Mouse (Mus musculus): ENCODE data around the gene Tcp11l2. TPM values are rescaled to one million over a fixed set of nuclear protein-coding genes. Genes with fewer than 3 reads are reported as not detected.

Tcp11l2 gene
- polyA plus RNA-seq, 1 experiment from 2014 or later: 27.5 TPM

DNA sequence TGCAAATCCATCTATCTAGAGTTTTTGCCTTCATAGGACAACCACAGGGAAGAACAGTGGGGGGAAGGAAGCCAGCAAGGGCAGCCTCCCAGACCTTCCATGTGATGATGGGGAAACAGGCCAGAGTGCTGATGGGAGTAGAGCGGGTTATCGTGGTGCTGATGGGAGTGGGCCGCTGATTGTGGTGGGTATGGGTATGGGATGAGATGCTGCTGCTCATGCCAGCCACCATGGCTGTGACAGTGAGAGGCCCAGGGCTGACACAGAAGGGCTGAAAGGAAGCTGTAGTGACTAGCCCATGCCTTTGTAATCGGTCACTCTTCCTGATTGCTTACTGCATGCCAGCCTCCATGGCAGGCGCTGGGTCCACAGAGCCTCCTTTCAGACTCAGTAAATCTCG, 36.8 kb upstream of the Tcp11l2 start:
- 87% methylated on average over 6 of the region's 6 CpGs for WGBS
- no peak overlapping the region for H3K4me2 ChIP-seq
- no peak for ATAC-seq (ENCODE audit: low FRiP score)
- no peak overlapping the region for H3K4me3 ChIP-seq (replicated peaks)
- H3K4me1 ChIP-seq: 0 out of 2 replicates have a peak, but pooled peaks cover 2% of the 10 kb centered on the region
- no peak overlapping the region for H3K27ac ChIP-seq (replicated peaks)
- no peaks in the 10 kb centered on the region for H3K27me3 ChIP-seq (replicated peaks)
- H3K36me3 ChIP-seq: no peaks in the 10 kb centered on the region
- no peaks in the 10 kb centered on the region for H3K9me3 ChIP-seq (replicated peaks)
- H3K9ac ChIP-seq (replicated peaks): no peak overlapping the region

DNA sequence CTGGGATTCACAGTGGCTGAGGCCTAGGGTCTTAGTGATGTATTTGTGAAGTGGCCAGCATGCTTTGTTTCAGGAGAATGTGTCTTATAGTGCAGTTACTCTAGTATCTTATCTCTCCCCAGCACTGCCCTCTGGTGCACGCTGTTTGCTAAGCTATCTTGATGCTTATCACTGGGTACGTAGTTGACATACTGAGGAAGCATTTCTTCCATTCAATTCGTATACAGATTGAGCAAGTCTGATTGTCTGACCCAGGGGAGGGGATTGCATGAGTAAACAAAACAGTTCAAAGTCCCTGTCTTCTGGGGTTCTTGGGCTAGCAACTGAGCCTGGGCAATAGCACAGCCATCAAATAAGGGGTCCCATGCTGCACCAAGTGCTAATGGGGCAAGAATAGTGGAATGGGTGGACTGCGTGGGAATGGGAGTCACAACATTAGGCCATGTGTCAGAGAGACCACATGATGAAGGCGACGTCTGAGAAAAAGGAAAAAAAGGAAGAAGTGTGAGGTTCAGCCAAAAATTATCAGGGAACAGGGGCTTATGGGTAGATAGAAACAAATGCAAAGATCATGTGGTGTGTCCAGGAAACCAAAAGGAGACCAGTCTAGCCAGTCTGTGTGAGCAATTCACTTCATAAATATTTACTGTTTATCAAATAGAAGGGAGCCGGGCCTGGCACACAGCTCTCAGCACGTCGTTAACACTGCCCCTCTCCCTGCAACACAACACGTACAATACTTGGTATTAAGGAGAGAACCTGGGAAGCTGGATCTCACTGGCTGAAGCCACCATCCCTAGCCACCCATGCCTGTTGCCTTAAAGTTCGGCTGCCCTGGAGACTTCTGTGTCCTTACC, 33.4 kb upstream of the Tcp11l2 start:
- H3K27ac ChIP-seq (replicated peaks): no peak overlapping the region
- no peak overlapping the region for H3K4me2 ChIP-seq
- H3K9me3 ChIP-seq (replicated peaks): no peaks in the 10 kb centered on the region
- no peak overlapping the region for H3K9ac ChIP-seq (replicated peaks)
- H3K4me1 ChIP-seq: no peaks in the 10 kb centered on the region
- ATAC-seq (ENCODE audit: low FRiP score): no peak
- no peaks in the 10 kb centered on the region for H3K36me3 ChIP-seq
- H3K27me3 ChIP-seq (replicated peaks): no peaks in the 10 kb centered on the region
- no peak overlapping the region for H3K4me3 ChIP-seq (replicated peaks)
- 78% methylated on average over 11 of the region's 11 CpGs for WGBS

DNA sequence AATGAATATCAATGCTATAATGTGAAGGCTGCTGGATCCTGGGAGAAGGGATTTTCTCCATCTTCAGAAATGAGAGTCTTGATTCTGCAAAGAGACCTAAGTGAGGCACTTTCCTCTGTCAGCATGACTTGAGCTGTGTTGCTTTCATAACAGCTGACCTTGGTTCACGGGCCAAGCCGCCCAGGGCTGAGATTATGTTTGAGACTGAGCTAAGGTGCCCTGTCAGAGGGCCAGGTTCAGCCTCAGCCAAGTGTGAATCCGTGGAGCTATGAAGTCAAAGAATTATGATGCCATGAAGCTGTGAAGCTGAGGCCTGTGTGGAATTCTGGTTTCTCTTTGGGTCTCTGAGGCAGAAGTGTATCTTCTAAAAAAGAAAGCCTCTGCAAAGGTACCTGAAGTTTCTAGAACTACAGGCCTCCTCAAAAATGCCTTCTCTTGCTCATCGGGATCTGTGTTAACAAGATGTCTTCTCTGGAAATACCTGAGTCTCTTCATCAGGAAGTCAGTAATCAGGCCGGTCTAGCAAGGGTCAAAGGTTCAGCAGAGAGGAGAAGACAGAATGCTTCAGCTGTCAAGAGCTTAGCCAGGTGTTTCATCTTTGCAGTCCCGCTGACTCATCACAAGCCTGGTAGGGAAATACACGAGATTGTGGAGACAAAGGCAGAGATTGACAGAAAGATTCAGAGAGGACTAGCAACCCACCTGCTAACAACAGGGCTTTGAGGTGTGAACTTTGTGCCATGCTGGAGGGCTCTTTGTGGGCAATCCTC, 31.4 kb upstream of the Tcp11l2 start:
- no peaks in the 10 kb centered on the region for H3K27me3 ChIP-seq (replicated peaks)
- H3K36me3 ChIP-seq: no peaks in the 10 kb centered on the region
- 75% methylated on average over 7 of the region's 7 CpGs for WGBS
- no peaks in the 10 kb centered on the region for H3K9me3 ChIP-seq (replicated peaks)
- no peak for ATAC-seq (ENCODE audit: low FRiP score)
- H3K4me3 ChIP-seq (replicated peaks): no peak overlapping the region
- no peak overlapping the region for H3K27ac ChIP-seq (replicated peaks)
- no peak overlapping the region for H3K4me2 ChIP-seq
- no peaks in the 10 kb centered on the region for H3K4me1 ChIP-seq
- H3K9ac ChIP-seq (replicated peaks): no peak overlapping the region

DNA sequence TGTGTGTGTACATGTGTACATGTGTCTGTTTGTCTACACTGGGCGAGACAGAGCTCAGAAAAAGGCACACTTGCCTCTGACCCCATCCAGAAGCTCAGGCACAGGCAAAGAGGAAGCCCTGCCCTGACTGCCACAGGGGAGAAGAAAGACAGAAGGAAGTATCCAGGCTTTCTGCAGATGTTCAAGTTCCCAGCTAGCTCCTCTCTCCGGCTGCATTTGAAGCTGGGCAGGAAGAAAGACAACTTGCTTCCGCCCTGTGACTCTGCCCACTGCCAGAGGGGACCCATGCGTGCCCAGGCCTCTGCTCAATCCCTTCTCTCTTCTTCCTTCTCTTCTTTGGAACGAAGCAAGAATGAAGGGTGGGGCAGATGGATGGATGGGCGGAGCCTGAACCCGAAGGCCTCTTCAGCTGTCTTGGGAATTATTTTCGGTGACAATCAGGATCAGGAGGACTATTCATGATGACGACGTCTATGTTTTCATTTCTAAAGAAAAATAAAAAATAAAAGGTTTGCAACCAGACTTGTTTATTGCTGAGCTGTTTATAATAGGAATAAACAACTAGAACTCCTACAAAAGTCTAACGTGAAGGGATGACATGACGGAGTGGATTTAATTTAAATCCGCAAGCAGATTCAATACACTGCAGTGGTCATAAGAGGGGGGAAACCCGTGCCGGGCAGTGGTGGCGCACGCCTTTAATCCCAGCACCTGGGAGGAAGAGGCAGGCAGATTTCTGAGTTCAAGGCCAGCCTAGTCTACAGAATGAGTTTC, 27.1 kb upstream of the Tcp11l2 start:
- ATAC-seq (ENCODE audit: low FRiP score): no peak
- 82% methylated on average over 17 of the region's 17 CpGs for WGBS
- Histone ChIP-seq H3K4me2 (no peak overlapping the region), H3K27me3 (replicated peaks) (no peaks in the 10 kb centered on the region), H3K4me1 (no peaks in the 10 kb centered on the region), H3K27ac (replicated peaks) (no peak overlapping the region), H3K4me3 (replicated peaks) (no peak overlapping the region), H3K9me3 (replicated peaks) (no peaks in the 10 kb centered on the region), H3K9ac (replicated peaks) (no peak overlapping the region), H3K36me3 (no peaks in the 10 kb centered on the region)

DNA sequence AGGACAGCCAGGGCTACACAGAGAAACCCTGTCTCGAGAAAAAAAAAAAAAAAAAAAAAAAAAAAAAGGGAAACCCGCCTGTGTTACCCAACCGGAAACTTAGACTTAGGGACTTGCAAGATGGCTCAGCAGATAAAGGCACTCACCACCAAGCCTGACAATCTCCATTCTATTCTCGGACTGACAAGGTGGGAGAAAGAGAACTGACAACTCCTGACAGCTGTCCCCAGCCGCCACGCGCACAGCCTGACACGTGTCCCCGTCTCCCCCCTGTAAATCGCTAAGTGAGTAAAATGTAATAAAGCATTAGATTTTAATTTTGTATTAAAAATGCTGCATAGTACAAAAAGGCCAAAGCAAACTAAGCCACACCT, 26.5 kb upstream of the Tcp11l2 start:
- no peak overlapping the region for H3K9ac ChIP-seq (replicated peaks)
- H3K36me3 ChIP-seq: no peaks in the 10 kb centered on the region
- WGBS: 88% methylated on average over 10 of the region's 10 CpGs
- no peaks in the 10 kb centered on the region for H3K27me3 ChIP-seq (replicated peaks)
- H3K4me2 ChIP-seq: no peak overlapping the region
- no peak overlapping the region for H3K4me3 ChIP-seq (replicated peaks)
- ATAC-seq (ENCODE audit: low FRiP score): no peak
- H3K9me3 ChIP-seq (replicated peaks): no peaks in the 10 kb centered on the region
- H3K4me1 ChIP-seq: no peaks in the 10 kb centered on the region
- no peak overlapping the region for H3K27ac ChIP-seq (replicated peaks)

DNA sequence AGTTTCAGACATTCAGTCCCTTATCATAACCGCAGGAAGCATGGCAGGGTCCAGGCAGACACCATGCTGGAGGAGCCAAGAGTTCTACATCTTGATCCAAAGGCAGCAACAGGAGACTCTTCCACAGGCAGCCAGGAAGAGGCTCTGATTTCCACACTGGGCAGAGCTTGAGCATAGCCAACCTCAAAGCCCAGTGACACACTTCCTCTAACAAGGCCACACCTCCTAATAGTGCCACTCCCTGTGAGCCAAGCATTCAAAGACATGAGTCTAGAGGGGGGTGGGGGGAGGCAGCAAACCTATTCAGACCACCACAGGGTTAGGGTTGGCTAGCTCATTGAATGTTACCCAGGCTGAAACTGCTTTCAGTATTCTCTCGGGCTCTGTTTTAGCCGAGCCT, 24.6 kb upstream of the Tcp11l2 start:
- no peaks in the 10 kb centered on the region for H3K9me3 ChIP-seq (replicated peaks)
- no peak overlapping the region for H3K4me2 ChIP-seq
- H3K27ac ChIP-seq (replicated peaks): no peak overlapping the region
- no peaks in the 10 kb centered on the region for H3K36me3 ChIP-seq
- no peaks in the 10 kb centered on the region for H3K4me1 ChIP-seq
- WGBS: 88% methylated on average over 3 of the region's 3 CpGs
- no peak overlapping the region for H3K9ac ChIP-seq (replicated peaks)
- H3K4me3 ChIP-seq (replicated peaks): no peak overlapping the region
- H3K27me3 ChIP-seq (replicated peaks): no peaks in the 10 kb centered on the region
- ATAC-seq (ENCODE audit: low FRiP score): no peak

DNA sequence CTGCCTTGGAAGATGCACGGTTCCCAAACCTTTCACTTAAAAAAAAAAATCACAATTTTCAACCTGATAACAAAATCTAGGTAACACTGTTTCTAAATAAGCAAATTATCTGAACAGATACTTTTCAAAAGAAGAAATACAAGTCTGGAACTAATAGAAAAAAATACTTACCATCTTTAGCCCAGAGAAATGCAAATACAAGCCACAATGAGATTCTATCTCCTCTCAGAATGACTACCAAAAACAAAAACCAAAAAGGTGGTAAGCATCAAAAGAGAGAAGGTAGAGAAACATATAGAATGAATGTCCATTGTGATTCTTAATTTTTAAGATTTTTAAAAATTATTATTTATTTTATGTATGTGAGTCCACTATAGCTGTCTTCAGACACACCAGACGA, 23.9 kb upstream of the Tcp11l2 start:
- WGBS: 94% methylated on average over 2 of the region's 2 CpGs
- no peaks in the 10 kb centered on the region for H3K27me3 ChIP-seq (replicated peaks)
- H3K9me3 ChIP-seq (replicated peaks): no peaks in the 10 kb centered on the region
- no peaks in the 10 kb centered on the region for H3K4me1 ChIP-seq
- no peak for ATAC-seq (ENCODE audit: low FRiP score)
- no peak overlapping the region for H3K4me2 ChIP-seq
- no peak overlapping the region for H3K9ac ChIP-seq (replicated peaks)
- H3K36me3 ChIP-seq: no peaks in the 10 kb centered on the region
- no peak overlapping the region for H3K4me3 ChIP-seq (replicated peaks)
- no peak overlapping the region for H3K27ac ChIP-seq (replicated peaks)

DNA sequence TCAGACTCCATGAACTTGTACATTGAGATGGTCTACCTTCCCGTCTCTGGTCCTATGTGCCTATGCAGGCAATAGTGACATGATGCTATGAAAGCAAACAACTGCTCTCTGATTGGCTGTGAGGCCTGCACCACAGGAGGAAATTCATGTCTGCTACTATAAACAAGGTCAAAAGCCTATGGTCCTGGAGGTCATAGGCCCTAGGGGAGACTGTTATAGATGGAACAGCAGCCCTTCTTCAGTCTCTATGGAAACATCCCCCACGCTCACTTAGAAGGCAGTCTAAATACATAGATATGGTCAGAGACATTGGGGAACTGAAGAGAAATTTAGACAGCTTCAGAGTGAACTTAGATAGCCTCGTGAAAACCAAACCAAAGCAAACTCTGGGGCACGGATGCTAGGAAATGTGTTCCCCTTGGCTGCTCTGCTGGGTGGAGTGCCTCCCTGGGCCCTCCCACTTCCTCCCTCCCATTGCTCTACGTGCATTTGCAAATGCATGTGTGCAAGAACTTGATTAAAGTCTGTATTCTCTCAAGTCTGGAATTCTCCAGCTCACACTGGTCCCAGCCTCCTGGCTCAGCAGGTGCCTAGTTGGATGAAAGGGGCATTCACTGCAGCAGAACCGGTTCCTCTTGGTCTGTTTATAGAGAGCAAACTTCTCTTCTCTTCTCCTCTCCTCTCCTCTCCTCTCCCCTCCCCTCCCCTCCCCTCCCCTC, 22.0 kb upstream of the Tcp11l2 start:
- Histone ChIP-seq H3K9me3 (replicated peaks) (no peaks in the 10 kb centered on the region), H3K27ac (replicated peaks) (no peak overlapping the region), H3K4me1 (no peaks in the 10 kb centered on the region), H3K4me3 (replicated peaks) (no peak overlapping the region), H3K27me3 (replicated peaks) (no peaks in the 10 kb centered on the region), H3K36me3 (no peaks in the 10 kb centered on the region), H3K4me2 (no peak overlapping the region), H3K9ac (replicated peaks) (no peak overlapping the region)
- no peak for ATAC-seq (ENCODE audit: low FRiP score)
- 43% methylated on average over 6 of the region's 6 CpGs for WGBS

DNA sequence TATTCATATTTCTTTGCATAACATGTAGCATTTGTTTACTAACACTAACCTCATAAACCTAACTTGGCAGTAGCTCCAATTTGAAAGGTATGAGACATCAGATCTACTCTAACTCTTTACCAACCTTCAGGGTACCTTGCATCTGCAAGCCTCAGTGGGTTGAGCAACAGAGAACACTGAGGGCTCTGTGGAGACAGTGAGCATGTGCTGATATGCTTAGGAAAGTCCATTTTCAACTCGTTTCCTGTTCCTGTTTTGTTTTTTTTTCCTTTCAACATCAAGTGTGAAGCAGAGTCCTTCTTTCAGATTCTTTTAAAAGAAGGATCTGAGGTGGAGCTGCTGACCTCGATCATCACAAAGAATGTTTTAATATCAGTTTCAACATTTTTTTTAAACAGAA, 20.3 kb upstream of the Tcp11l2 start:
- WGBS: 70% methylated on average over 2 of the region's 2 CpGs

DNA sequence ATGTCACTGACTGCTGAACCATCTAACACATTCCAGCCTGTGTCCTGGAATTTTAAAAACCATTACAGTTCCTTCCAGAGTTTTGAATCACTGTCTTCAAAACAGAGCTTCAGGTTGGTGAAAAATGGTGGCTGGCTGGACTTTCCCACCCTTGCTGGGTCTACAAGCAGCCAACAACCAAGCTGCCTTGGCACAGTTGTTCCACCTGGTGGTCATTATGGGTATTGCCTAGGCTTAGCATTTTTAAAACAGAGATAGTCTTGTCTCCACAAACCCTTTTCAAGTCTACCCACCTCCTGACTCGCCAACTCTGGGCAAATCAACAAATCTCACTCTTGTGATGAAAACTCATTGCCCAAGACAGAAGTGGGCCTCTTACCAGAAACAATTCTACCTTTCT, 17.9 kb upstream of the Tcp11l2 start:
- H3K27ac ChIP-seq (replicated peaks): no peak overlapping the region
- H3K4me2 ChIP-seq: no peak overlapping the region
- WGBS: 90% methylated on average over 1 of the region's 1 CpGs
- H3K27me3 ChIP-seq (replicated peaks): no peaks in the 10 kb centered on the region
- no peak for ATAC-seq (ENCODE audit: low FRiP score)
- no peaks in the 10 kb centered on the region for H3K4me1 ChIP-seq
- no peaks in the 10 kb centered on the region for H3K9me3 ChIP-seq (replicated peaks)
- H3K9ac ChIP-seq (replicated peaks): no peak overlapping the region
- H3K4me3 ChIP-seq (replicated peaks): no peak overlapping the region
- H3K36me3 ChIP-seq: no peaks in the 10 kb centered on the region

More for the DNA sequence above, 20.3 kb upstream of the Tcp11l2 start:
- no peaks in the 10 kb centered on the region for H3K4me1 ChIP-seq
- no peaks in the 10 kb centered on the region for H3K27me3 ChIP-seq (replicated peaks)
- H3K4me3 ChIP-seq (replicated peaks): no peak overlapping the region
- H3K9me3 ChIP-seq (replicated peaks): no peaks in the 10 kb centered on the region
- no peak overlapping the region for H3K9ac ChIP-seq (replicated peaks)
- H3K27ac ChIP-seq (replicated peaks): no peak overlapping the region
- ATAC-seq (ENCODE audit: low FRiP score): no peak
- no peak overlapping the region for H3K4me2 ChIP-seq
- no peaks in the 10 kb centered on the region for H3K36me3 ChIP-seq

DNA sequence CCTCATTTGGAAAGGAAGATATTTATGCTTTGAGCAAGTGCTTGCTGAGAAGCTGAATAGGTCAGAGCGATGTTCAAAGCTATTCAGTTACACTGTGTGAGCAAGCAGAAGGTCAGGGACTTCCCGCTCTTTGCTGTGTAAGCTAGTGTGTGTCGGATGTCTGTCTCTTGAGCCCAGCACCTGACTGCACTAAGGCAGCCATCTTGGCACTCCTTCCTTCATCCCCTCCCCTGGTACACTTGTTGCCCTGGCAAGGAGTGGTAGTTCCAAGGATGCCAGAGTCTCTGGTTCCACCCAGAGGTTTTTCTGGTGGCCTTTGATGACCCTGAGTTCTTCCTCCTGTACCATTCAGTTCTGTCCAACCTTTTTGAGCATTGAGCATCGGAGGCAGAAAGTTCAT, 16.4 kb upstream of the Tcp11l2 start:
- Histone ChIP-seq H3K36me3 (no peaks in the 10 kb centered on the region), H3K27me3 (replicated peaks) (no peaks in the 10 kb centered on the region), H3K4me1 (no peaks in the 10 kb centered on the region), H3K4me2 (no peak overlapping the region), H3K4me3 (replicated peaks) (no peak overlapping the region), H3K27ac (replicated peaks) (no peak overlapping the region), H3K9ac (replicated peaks) (no peak overlapping the region), H3K9me3 (replicated peaks) (no peaks in the 10 kb centered on the region)
- no peak for ATAC-seq (ENCODE audit: low FRiP score)
- WGBS: 96% methylated on average over 4 of the region's 4 CpGs

Data from neural tube, embryonic 15.5 days (tissue).